16 mouse cellular contexts compared by ENCODE assay signal in the genomic region with DNA sequence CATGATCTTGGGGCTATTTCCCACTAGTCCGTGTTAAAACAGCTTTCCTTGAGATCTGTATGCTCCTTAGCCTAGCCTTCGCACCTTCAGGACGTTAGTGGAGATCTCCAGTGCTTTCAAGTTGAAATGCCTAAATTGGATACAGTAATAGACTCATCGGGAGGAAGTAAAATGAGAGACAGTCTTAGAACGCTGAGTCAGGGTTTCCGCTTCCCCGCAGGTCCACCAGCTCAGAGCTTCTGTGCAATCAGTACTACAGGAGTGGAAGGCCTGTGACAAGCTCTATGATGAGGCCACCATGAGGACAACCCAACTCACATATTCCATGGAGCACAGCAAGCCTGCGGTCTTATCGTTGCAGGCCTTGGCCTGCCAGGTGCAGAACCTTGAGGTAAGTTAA.
"Had no signal": no experiment of that assay in that cellular context is flagged by ENCODE, and none has a peak within 500 bp of the region (broad histone marks: within the 10 kb centered on the region; RNA-seq: fewer than 3 reads in every experiment).

No protein-coding gene starts in this region.

- H3K9me3 ChIP-seq: neural tube, embryonic 12.5 days; neural tube, embryonic 13.5 days; neural tube, embryonic 15.5 days; stomach, embryonic 15.5 days had no signal

- H3K27ac ChIP-seq: neural tube, embryonic 12.5 days; neural tube, embryonic 13.5 days; neural tube, embryonic 15.5 days; stomach, embryonic 15.5 days had no signal

- H3K4me2 ChIP-seq: neural tube, embryonic 12.5 days; neural tube, embryonic 13.5 days; neural tube, embryonic 15.5 days; stomach, embryonic 15.5 days had no signal

- H3K4me3 ChIP-seq: neural tube, embryonic 12.5 days; neural tube, embryonic 13.5 days; neural tube, embryonic 15.5 days; stomach, embryonic 15.5 days had no signal

- DNase-seq: retina, postnatal 1 day; right cerebral cortex, adult 18-20 months; right cerebral cortex, postnatal 14 days; right cerebral cortex, postnatal 25 days; right cerebral cortex, postnatal 4 days; spleen, adult 18-20 months; thymus, adult 18-20 months; thymus, adult 2 months; thymus, postnatal 14 days; thymus, postnatal 25 days; thymus, postnatal 36 days; thymus, postnatal 4 days had no signal

- H3K27me3 ChIP-seq: neural tube, embryonic 12.5 days; neural tube, embryonic 13.5 days; neural tube, embryonic 15.5 days; stomach, embryonic 15.5 days had no signal

- H3K9ac ChIP-seq: neural tube, embryonic 12.5 days; neural tube, embryonic 13.5 days; neural tube, embryonic 15.5 days; stomach, embryonic 15.5 days had no signal

- H3K4me1 ChIP-seq: neural tube, embryonic 12.5 days; stomach, embryonic 15.5 days had no signal
